Mouse (Mus musculus) ES-Bruce4 (cell line): ENCODE data around the gene Gm10273. TPM values are rescaled to one million over a fixed set of nuclear protein-coding genes. Genes with fewer than 3 reads are reported as not detected.

ENCODE experiments used
- H3K27ac ChIP-seq: 2 replicates; pipeline ENCODE4 v1.5.1; 2012; ENCODE audit warnings: low read length, inconsistent platforms; ENCODE audit not compliant: insufficient read depth
- H3K27me3 ChIP-seq: 2 replicates; pipeline ENCODE4 v1.6.1; 2012; ENCODE audit warnings: mild to moderate bottlenecking, low read length, inconsistent platforms; ENCODE audit not compliant: control insufficient read depth, poor library complexity, insufficient read depth, severe bottlenecking
- H3K36me3 ChIP-seq: 2 replicates; pipeline ENCODE4 v1.6.1; 2012; ENCODE audit warnings: inconsistent platforms, mild to moderate bottlenecking, low read length, moderate library complexity; ENCODE audit not compliant: control insufficient read depth, poor library complexity, insufficient read depth, severe bottlenecking
- H3K4me1 ChIP-seq: one replicate; pipeline ENCODE4 v1.8.1; 2011; ENCODE audit warnings: low read length; ENCODE audit not compliant: control insufficient read depth, insufficient read depth
- H3K4me3 ChIP-seq: 2 replicates; pipeline ENCODE4 v1.5.1; 2011; ENCODE audit warnings: low read depth, mild to moderate bottlenecking, low read length
- H3K9ac ChIP-seq: 2 replicates; pipeline ENCODE4 v1.6.1; 2012; ENCODE audit warnings: low read depth, mild to moderate bottlenecking, inconsistent platforms; ENCODE audit not compliant: poor library complexity, severe bottlenecking
- H3K9me3 ChIP-seq: replicated peaks from 2 replicates; pipeline ENCODE4 v1.6.1; 2012; ENCODE audit warnings: mild to moderate bottlenecking, low read length, inconsistent platforms; ENCODE audit not compliant: control insufficient read depth, poor library complexity, insufficient read depth, severe bottlenecking
- CTCF ChIP-seq: IDR thresholded peaks from one replicate; pipeline ENCODE4 v1.8.1; 2011; ENCODE audit warnings: low read depth, low read length
- EP300 ChIP-seq: IDR thresholded peaks from 2 replicates; pipeline ENCODE4 v1.6.1; 2011; ENCODE audit warnings: low read depth, low read length; ENCODE audit not compliant: insufficient read depth
- POLR2A ChIP-seq: IDR thresholded peaks from one replicate; pipeline ENCODE4 v1.8.1; 2011; ENCODE audit warnings: low read length; ENCODE audit not compliant: insufficient read depth
- polyA plus RNA-seq: library from polyadenylated mRNA; stranded (reverse); fragments of >200 nt; gene quantifications from 2 replicates; pipeline ENCODE4 v1.2.4, GENCODE M21; 2011; ENCODE audit warnings: low read depth; ENCODE audit not compliant: missing spikeins, insufficient read depth, insufficient read length

The Gm10273 gene
- polyA plus RNA-seq, 1 experiment, result 49.8 TPM

- H3K4me3 ChIP-seq, result no peak overlapping the region
- no peaks in the 10 kb centered on the region for H3K36me3 ChIP-seq
- H3K9ac ChIP-seq, result no peak overlapping the region
- H3K9me3 ChIP-seq, result no peaks in the 10 kb centered on the region
- no peak for TF ChIP-seq EP300
- TF ChIP-seq POLR2A, result no peak
- no peak for TF ChIP-seq CTCF
- no peaks in the 10 kb centered on the region for H3K27me3 ChIP-seq
- no peaks in the 10 kb centered on the region for H3K4me1 ChIP-seq
- H3K27ac ChIP-seq, result no peak overlapping the region
Measured at GRCm38 (mm10) chr10:59424453-59424852, 29.0 kb downstream of the Gm10273 start.

GRCm38 (mm10) chr10:59425369-59425768 is 29.9 kb downstream of the Gm10273 start:
- Histone ChIP-seq H3K4me1 (no peaks in the 10 kb centered on the region), H3K9me3 (no peaks in the 10 kb centered on the region), H3K4me3 (no peak overlapping the region), H3K36me3 (no peaks in the 10 kb centered on the region), H3K9ac (no peak overlapping the region), H3K27me3 (no peaks in the 10 kb centered on the region), H3K27ac (no peak overlapping the region)
- TF ChIP-seq EP300, result no peak
- no peak for TF ChIP-seq POLR2A
- TF ChIP-seq CTCF, result no peak

- no peak for TF ChIP-seq EP300
- TF ChIP-seq POLR2A, result no peak
- Histone ChIP-seq H3K4me3 (no peak overlapping the region), H3K27me3 (no peaks in the 10 kb centered on the region), H3K4me1 (no peaks in the 10 kb centered on the region), H3K36me3 (no peaks in the 10 kb centered on the region), H3K9ac (no peak overlapping the region), H3K27ac (no peak overlapping the region), H3K9me3 (no peaks in the 10 kb centered on the region)
Measured at GRCm38 (mm10) chr10:59426371-59426770, 30.9 kb downstream of the Gm10273 start.

- Histone ChIP-seq H3K27ac (no peak overlapping the region), H3K4me1 (no peaks in the 10 kb centered on the region), H3K36me3 (no peaks in the 10 kb centered on the region), H3K9me3 (no peaks in the 10 kb centered on the region), H3K9ac (no peak overlapping the region), H3K27me3 (no peaks in the 10 kb centered on the region), H3K4me3 (no peak overlapping the region)
- TF ChIP-seq CTCF (no peak), EP300 (no peak), POLR2A (no peak)
Measured at GRCm38 (mm10) chr10:59429448-59430135, 34.2 kb downstream of the Gm10273 start.

- Histone ChIP-seq H3K36me3 (no peaks in the 10 kb centered on the region), H3K27ac (no peak overlapping the region), H3K4me3 (no peak overlapping the region), H3K9ac (no peak overlapping the region), H3K9me3 (no peaks in the 10 kb centered on the region), H3K27me3 (no peaks in the 10 kb centered on the region), H3K4me1 (no peaks in the 10 kb centered on the region)
- no peak for TF ChIP-seq POLR2A
- no peak for TF ChIP-seq EP300
- no peak for TF ChIP-seq CTCF
Measured at GRCm38 (mm10) chr10:59430701-59431218, 35.3 kb downstream of the Gm10273 start.

GRCm38 (mm10) chr10:59435746-59436145 is 40.3 kb downstream of the Gm10273 start:
- TF ChIP-seq POLR2A (no peak), CTCF (no peak), EP300 (no peak)
- H3K9ac ChIP-seq, result no peak overlapping the region
- no peaks in the 10 kb centered on the region for H3K27me3 ChIP-seq
- H3K9me3 ChIP-seq, result no peaks in the 10 kb centered on the region
- no peak overlapping the region for H3K27ac ChIP-seq
- H3K36me3 ChIP-seq, result no peaks in the 10 kb centered on the region
- H3K4me1 ChIP-seq, result no peaks in the 10 kb centered on the region
- H3K4me3 ChIP-seq, result no peak overlapping the region
